Mouse (Mus musculus): ENCODE measurements at regions not wholly inside any gene's neighbourhood (a gene's known extent, or its start where the extent isn't known, plus 50 kb on each side); places are given as distances from the start of the nearest gene placed in this dataset.
"Not testable (repeated sequence)": the region's sequence is repeated elsewhere in the genome, so short reads cannot be mapped to it uniquely, and the experiment has no call there.

- Histone ChIP-seq H3K4me1 (peaks cover 14% of the 10 kb centered on the region), H3K36me3 (no peaks in the 10 kb centered on the region), H3K27me3 (ENCODE audit: low read depth, poor library complexity, severe bottlenecking) (no peaks in the 10 kb centered on the region), H3K27ac (replicated peaks) (no peak overlapping the region), H3K9me3 (replicated peaks) (no peaks in the 10 kb centered on the region), H3K4me3 (no peak overlapping the region)
- 83% methylated on average over 3 of the region's 3 CpGs for WGBS
- DNase-seq (ENCODE audit: low spot score), result no peak
These were observed 55.5 kb downstream of the Zfp281 start for GRCm38 (mm10) chr1:136680173-136680572.

- H3K27me3 ChIP-seq (ENCODE audit: low read depth, poor library complexity, severe bottlenecking); H3K36me3 ChIP-seq; H3K27ac ChIP-seq (replicated peaks); DNase-seq (ENCODE audit: low spot score); H3K4me3 ChIP-seq; H3K9me3 ChIP-seq (replicated peaks): not testable (repeated sequence)
- H3K4me1 ChIP-seq, result peaks cover 11% of the 10 kb centered on the region
- WGBS, result 73% methylated on average over 10 of the region's 10 CpGs
These were observed 57.6 kb downstream of the Zfp281 start for GRCm38 (mm10) chr1:136682311-136682710.

- peaks cover 11% of the 10 kb centered on the region for H3K4me1 ChIP-seq
- H3K9me3 ChIP-seq (replicated peaks), result no peaks in the 10 kb centered on the region
- H3K4me3 ChIP-seq, result no peak overlapping the region
- H3K27ac ChIP-seq (replicated peaks), result no peak overlapping the region
- DNase-seq (ENCODE audit: low spot score), result no peak
- H3K36me3 ChIP-seq, result no peaks in the 10 kb centered on the region
- 85% methylated on average over 3 of the region's 3 CpGs for WGBS
- H3K27me3 ChIP-seq (ENCODE audit: low read depth, poor library complexity, severe bottlenecking), result no peaks in the 10 kb centered on the region
These were observed 58.4 kb downstream of the Zfp281 start for GRCm38 (mm10) chr1:136683061-136683531.

- Histone ChIP-seq H3K27ac (replicated peaks) (no peak overlapping the region), H3K4me3 (no peak overlapping the region), H3K36me3 (no peaks in the 10 kb centered on the region), H3K9me3 (replicated peaks) (no peaks in the 10 kb centered on the region), H3K4me1 (peaks cover 11% of the 10 kb centered on the region), H3K27me3 (ENCODE audit: low read depth, poor library complexity, severe bottlenecking) (no peaks in the 10 kb centered on the region)
- DNase-seq (ENCODE audit: low spot score), result no peak
- 76% methylated on average over 10 of the region's 10 CpGs for WGBS
These were observed 58.9 kb downstream of the Zfp281 start for GRCm38 (mm10) chr1:136683561-136684131.

DNA sequence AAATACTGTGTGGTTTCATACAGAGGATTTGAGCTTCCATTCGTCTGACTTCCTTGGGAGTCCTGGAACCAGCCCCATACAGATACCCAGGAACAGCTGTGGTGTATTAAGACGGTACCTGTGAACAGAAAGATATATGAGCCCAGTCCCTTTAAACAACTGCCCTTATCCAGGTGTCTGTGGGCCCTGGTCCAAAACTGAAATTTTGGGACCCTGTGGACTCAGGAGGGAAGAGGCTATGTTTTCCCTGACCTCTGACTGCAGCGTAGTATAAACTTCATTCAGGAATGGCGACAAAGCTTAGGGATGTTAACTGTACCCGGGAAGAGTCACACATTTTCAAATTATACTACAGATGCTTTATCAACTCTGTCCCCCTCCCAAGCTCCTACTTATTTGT is 59.8 kb downstream of the Zfp281 start:
- no peaks in the 10 kb centered on the region for H3K27me3 ChIP-seq (ENCODE audit: low read depth, poor library complexity, severe bottlenecking)
- no peak for DNase-seq (ENCODE audit: low spot score)
- H3K27ac ChIP-seq (replicated peaks), result no peak overlapping the region
- WGBS, result 88% methylated on average over 5 of the region's 5 CpGs
- no peaks in the 10 kb centered on the region for H3K9me3 ChIP-seq (replicated peaks)
- H3K4me3 ChIP-seq, result no peak overlapping the region
- peaks cover 11% of the 10 kb centered on the region for H3K4me1 ChIP-seq
- no peaks in the 10 kb centered on the region for H3K36me3 ChIP-seq

DNA sequence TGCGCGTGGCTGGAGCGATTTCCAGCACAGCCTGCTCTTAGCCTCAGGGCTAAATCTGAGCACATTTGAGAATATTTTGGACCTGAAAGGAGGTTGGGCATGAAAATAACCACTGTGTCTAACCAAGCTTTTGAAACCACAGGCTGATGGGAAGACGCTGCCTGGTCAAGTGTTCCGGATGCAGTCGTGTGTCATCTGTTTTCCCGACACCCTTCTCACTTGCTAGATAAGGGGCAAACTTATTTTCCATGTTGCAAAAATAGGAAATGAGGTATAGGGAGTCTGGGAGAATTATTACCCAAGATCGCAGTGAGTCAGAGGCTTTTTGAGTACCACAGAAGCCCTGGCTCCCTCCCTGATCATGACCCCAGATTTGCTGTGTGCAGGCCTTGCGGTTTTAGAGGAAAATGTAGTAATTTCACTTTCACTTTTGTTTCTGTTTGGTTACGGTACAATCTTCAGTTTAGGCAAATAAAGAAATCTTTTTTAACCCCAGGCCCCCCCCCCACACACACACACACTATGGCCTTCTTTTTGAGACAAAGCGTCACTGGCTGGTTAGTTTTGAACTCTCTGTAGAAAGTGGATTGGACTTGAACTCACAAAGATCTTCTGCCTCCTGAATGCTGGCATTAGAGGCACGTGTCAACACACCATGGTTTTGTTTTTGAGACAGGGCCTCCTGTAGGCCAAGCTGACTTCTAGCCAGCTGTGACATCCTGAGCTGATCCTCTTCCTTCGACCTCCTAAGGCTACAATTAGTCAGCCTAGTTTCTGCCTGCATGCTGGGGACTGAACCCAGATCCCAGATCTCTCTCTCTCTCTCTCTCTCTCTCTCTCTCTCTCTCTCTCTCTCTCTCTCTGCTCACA is 60.7 kb downstream of the Zfp281 start:
- Histone ChIP-seq H3K27ac (replicated peaks) (no peak overlapping the region), H3K9me3 (replicated peaks) (no peaks in the 10 kb centered on the region), H3K36me3 (no peaks in the 10 kb centered on the region), H3K4me1 (peaks cover 11% of the 10 kb centered on the region), H3K27me3 (ENCODE audit: low read depth, poor library complexity, severe bottlenecking) (no peaks in the 10 kb centered on the region), H3K4me3 (no peak overlapping the region)
- DNase-seq (ENCODE audit: low spot score), result no peak
- 80% methylated on average over 13 of the region's 13 CpGs for WGBS

DNA sequence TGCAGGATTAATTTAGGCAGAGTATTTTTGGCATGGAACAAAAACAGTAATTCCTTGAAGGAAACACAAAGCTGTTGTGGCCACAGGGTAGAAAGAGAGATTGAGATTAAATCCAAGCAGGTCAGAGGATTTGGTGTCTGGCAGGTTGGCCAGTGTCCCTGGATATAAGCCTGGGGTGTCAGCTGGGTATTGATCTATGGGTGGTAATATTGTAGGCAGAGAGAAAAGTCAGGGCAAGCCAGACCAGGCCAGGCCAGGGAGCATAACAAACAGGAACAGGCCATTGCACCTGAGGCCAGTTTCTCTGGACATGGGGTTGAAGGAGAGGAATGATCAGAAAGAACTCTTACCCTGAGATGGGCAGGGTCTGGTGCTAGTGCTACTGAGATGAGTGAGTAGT is 61.8 kb downstream of the Zfp281 start:
- H3K36me3 ChIP-seq, result no peaks in the 10 kb centered on the region

GRCm38 (mm10) chr1:136690068-136690467 is 65.4 kb downstream of the Zfp281 start:
- H3K9me3 ChIP-seq (replicated peaks), result no peaks in the 10 kb centered on the region
- H3K4me3 ChIP-seq, result no peak overlapping the region
- 22% methylated on average over 2 of the region's 2 CpGs for WGBS
- no peaks in the 10 kb centered on the region for H3K27me3 ChIP-seq (ENCODE audit: low read depth, poor library complexity, severe bottlenecking)
- H3K36me3 ChIP-seq, result no peaks in the 10 kb centered on the region
- no peak for DNase-seq (ENCODE audit: low spot score)
- H3K27ac ChIP-seq (replicated peaks), result no peak overlapping the region
- peaks cover 9% of the 10 kb centered on the region; the same call in 1 of the 2 replicates for H3K4me1 ChIP-seq

More for the DNA sequence above, 61.8 kb downstream of the Zfp281 start:
- Histone ChIP-seq H3K4me1 (peaks cover 11% of the 10 kb centered on the region), H3K9me3 (replicated peaks) (no peaks in the 10 kb centered on the region), H3K27ac (replicated peaks) (no peak overlapping the region), H3K27me3 (ENCODE audit: low read depth, poor library complexity, severe bottlenecking) (no peaks in the 10 kb centered on the region), H3K4me3 (no peak overlapping the region)
- no peak for DNase-seq (ENCODE audit: low spot score)

GRCm38 (mm10) chr1:136693421-136693820 is 68.7 kb downstream of the Zfp281 start:
- Histone ChIP-seq H3K27ac (replicated peaks) (no peak overlapping the region), H3K4me3 (no peak overlapping the region), H3K9me3 (replicated peaks) (no peaks in the 10 kb centered on the region), H3K4me1 (peaks cover 26% of the 10 kb centered on the region), H3K27me3 (ENCODE audit: low read depth, poor library complexity, severe bottlenecking) (peaks cover 9% of the 10 kb centered on the region; the same call in 1 of the 2 replicates), H3K36me3 (no peaks in the 10 kb centered on the region)
- WGBS, result 24% methylated on average over 5 of the region's 5 CpGs
- DNase-seq (ENCODE audit: low spot score), result no peak

DNA sequence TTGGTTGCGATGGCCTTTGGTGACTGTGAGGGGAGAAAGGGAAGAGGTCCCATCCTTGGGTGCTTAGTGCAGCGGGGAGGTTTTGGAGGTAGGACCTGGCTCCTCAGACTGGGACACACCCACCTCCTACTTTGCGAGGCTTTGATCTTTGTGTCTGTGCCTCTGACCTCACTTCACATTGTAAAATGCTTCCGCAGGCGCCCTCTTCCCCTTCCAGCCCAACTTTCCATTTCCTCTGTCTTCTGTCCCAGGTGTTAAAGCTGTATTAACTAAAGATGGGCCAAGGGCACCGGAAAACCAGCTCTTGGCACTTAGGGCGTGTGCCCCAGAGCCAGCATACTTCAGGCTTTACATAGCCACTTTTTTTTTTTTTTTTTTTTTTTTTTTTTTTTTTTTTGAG is 70.3 kb downstream of the Zfp281 start:
- Histone ChIP-seq H3K27me3 (ENCODE audit: low read depth, poor library complexity, severe bottlenecking) (peaks cover 9% of the 10 kb centered on the region; the same call in 1 of the 2 replicates), H3K27ac (replicated peaks) (no peak overlapping the region), H3K4me1 (peaks cover 33% of the 10 kb centered on the region), H3K9me3 (replicated peaks) (no peaks in the 10 kb centered on the region), H3K4me3 (no peak overlapping the region), H3K36me3 (no peaks in the 10 kb centered on the region)
- WGBS, result 56% methylated on average over 7 of the region's 7 CpGs
- DNase-seq (ENCODE audit: low spot score), result no peak

GRCm38 (mm10) chr1:136696077-136696641 is 71.5 kb downstream of the Zfp281 start:
- WGBS, result 10% methylated on average over 19 of the region's 19 CpGs
- H3K4me3 ChIP-seq, result peak overlapping the region; percentile 45

GRCm38 (mm10) chr1:136698454-136699152 is 73.9 kb downstream of the Zfp281 start:
- no peak for DNase-seq (ENCODE audit: low spot score)
- Histone ChIP-seq H3K4me3 (no peak overlapping the region), H3K4me1 (peaks cover 29% of the 10 kb centered on the region), H3K27ac (replicated peaks) (no peak overlapping the region), H3K36me3 (no peaks in the 10 kb centered on the region), H3K9me3 (replicated peaks) (no peaks in the 10 kb centered on the region), H3K27me3 (ENCODE audit: low read depth, poor library complexity, severe bottlenecking) (peaks cover 9% of the 10 kb centered on the region; the same call in 1 of the 2 replicates)
- WGBS, result 19% methylated on average over 9 of the region's 9 CpGs

More at GRCm38 (mm10) chr1:136696077-136696641, 71.5 kb downstream of the Zfp281 start:
- no peaks in the 10 kb centered on the region for H3K9me3 ChIP-seq (replicated peaks)
- peak overlapping the region; percentile 46; the same call in 1 of the 2 replicates for H3K27ac ChIP-seq (replicated peaks)
- DNase-seq (ENCODE audit: low spot score), result peak; percentile 43
- no peaks in the 10 kb centered on the region for H3K36me3 ChIP-seq
- peaks cover 9% of the 10 kb centered on the region; the same call in 1 of the 2 replicates for H3K27me3 ChIP-seq (ENCODE audit: low read depth, poor library complexity, severe bottlenecking)
- peaks cover 33% of the 10 kb centered on the region for H3K4me1 ChIP-seq

Measured in midbrain, embryonic 10.5 days (tissue).